Mouse (Mus musculus): Measurements from ENCODE around the gene Sbf2.

DNA sequence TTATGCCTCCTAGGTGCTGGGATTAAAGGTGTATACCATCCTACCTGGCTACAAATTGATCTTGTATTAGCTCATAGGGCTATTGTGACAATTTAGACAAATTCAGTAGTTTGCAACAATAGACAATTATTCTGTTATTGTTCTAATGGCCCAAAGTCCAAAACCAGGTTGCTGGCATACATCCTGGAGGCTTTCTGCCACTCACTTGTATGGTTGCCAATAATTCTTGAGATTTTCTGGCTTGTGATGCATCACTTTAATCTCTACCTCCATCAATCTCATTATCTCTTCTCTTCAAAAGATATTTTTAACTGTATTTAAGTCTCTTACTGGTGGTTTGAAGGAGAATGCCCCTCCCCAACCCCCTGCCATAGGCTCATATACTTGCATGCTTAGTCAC, 100.6 kb downstream of the Sbf2 start:
- TF ChIP-seq CTCF (IDR thresholded peaks at IDR 0.05; ENCODE audit: low read depth, low read length) = no peak
- TF ChIP-seq POLR2A (IDR thresholded peaks at IDR 0.05; ENCODE audit: extremely low read depth, insufficient read depth, low read length) = no peak

Data from liver, adult 2 months (tissue).